Mouse (Mus musculus) intestine, embryonic 15.5 days (tissue): ENCODE data around the gene Pnpo. TPM values are rescaled to one million over a fixed set of nuclear protein-coding genes. Genes with fewer than 3 reads are reported as not detected.

Source experiments
- ATAC-seq: fragments of 200-750 bp; cut with Nextera tagmentation; 2 replicates; pipeline ENCODE4 v1.8.0; 2017; ENCODE audit warnings: moderate TSS enrichment, moderate library complexity
- H3K27ac ChIP-seq: fragments of 300-500 bp; sonication (generic); 2 replicates; pipeline ENCODE4 v1.5.1; 2015; ENCODE audit warnings: mild to moderate bottlenecking, inconsistent platforms
- H3K27me3 ChIP-seq: fragments of 300-500 bp; sonication (generic); replicated peaks from 2 replicates; pipeline ENCODE4 v1.6.1; 2015; ENCODE audit warnings: inconsistent platforms
- H3K36me3 ChIP-seq: fragments of 300-500 bp; sonication (generic); 2 replicates; pipeline ENCODE4 v1.6.1; 2015; ENCODE audit warnings: inconsistent platforms
- H3K4me1 ChIP-seq: fragments of 300-500 bp; sonication (generic); replicated peaks from 2 replicates; pipeline ENCODE4 v1.6.1; 2015; ENCODE audit warnings: inconsistent platforms
- H3K4me2 ChIP-seq: fragments of 300-500 bp; sonication (generic); replicated peaks from 2 replicates; pipeline ENCODE4 v1.6.1; 2015; ENCODE audit warnings: mild to moderate bottlenecking, inconsistent platforms
- H3K4me3 ChIP-seq: fragments of 300-500 bp; sonication (generic); replicated peaks from 2 replicates; pipeline ENCODE4 v1.5.1; 2015; ENCODE audit warnings: inconsistent platforms
- H3K9ac ChIP-seq: fragments of 300-500 bp; sonication (generic); 2 replicates; pipeline ENCODE4 v1.6.1; 2015; ENCODE audit warnings: inconsistent platforms
- H3K9me3 ChIP-seq: fragments of 300-500 bp; sonication (generic); 2 replicates; pipeline ENCODE4 v1.6.1; 2016; ENCODE audit warnings: inconsistent platforms
- WGBS: fragments of 180-500 bp; shearing (Covaris S2); methylation state at CpG from one replicate; pipeline ENCODE4 v1.1.7; 2015; 5-methylcytosine and 5-hydroxymethylcytosine counted together
- polyA plus RNA-seq: library from polyadenylated mRNA; unstranded; fragments of >200 nt; fragmentation: Nextera tagmentation; extraction: Ambion mirVana; gene quantifications from 2 replicates; pipeline ENCODE4 v1.2.1, GENCODE M21; 2015

Pnpo gene
- polyA plus RNA-seq, 1 experiment from 2014 or later = 81.9 TPM

- Histone ChIP-seq H3K27ac (no peak overlapping the region), H3K9me3 (no peaks in the 10 kb centered on the region), H3K4me2 (no peak overlapping the region), H3K27me3 (no peaks in the 10 kb centered on the region), H3K4me1 (peaks cover 12% of the 10 kb centered on the region), H3K36me3 (peaks cover 8% of the 10 kb centered on the region; the same call in 1 of the 2 replicates), H3K4me3 (no peak overlapping the region), H3K9ac (no peak overlapping the region)
- WGBS = 84% methylated on average over 11 of the region's 11 CpGs
- no peak for ATAC-seq
Measured at GRCm38 (mm10) chr11:96912682-96913081, 31.1 kb downstream of the Pnpo start.

GRCm38 (mm10) chr11:96910003-96910402 lies 33.8 kb downstream of the Pnpo start:
- WGBS = 26% methylated on average over 7 of the region's 7 CpGs

GRCm38 (mm10) chr11:96908594-96908993 lies 35.2 kb downstream of the Pnpo start:
- Histone ChIP-seq H3K9me3 (no peaks in the 10 kb centered on the region), H3K27me3 (no peaks in the 10 kb centered on the region), H3K36me3 (peaks cover 11% of the 10 kb centered on the region; the same call in 1 of the 2 replicates), H3K27ac (no peak overlapping the region), H3K9ac (no peak overlapping the region), H3K4me3 (no peak overlapping the region), H3K4me2 (no peak overlapping the region), H3K4me1 (peaks cover 7% of the 10 kb centered on the region; the same call in 1 of the 2 replicates)
- 88% methylated on average over 12 of the region's 12 CpGs for WGBS
- no peak for ATAC-seq

More at GRCm38 (mm10) chr11:96910003-96910402, 33.8 kb downstream of the Pnpo start:
- ATAC-seq = peak; percentile 65
- Histone ChIP-seq H3K4me1 (0 out of 2 replicates have a peak, but pooled peaks cover 6% of the 10 kb centered on the region), H3K4me2 (no peak overlapping the region), H3K36me3 (peaks cover 11% of the 10 kb centered on the region; the same call in 1 of the 2 replicates), H3K9me3 (no peaks in the 10 kb centered on the region), H3K27ac (no peak overlapping the region), H3K27me3 (no peaks in the 10 kb centered on the region), H3K9ac (no peak overlapping the region), H3K4me3 (no peak overlapping the region)

- no peak overlapping the region for H3K4me2 ChIP-seq
- H3K27ac ChIP-seq = no peak overlapping the region
- WGBS = 34% methylated on average over 15 of the region's 15 CpGs
Measured at GRCm38 (mm10) chr11:96906431-96907161, 37.2 kb downstream of the Pnpo start.

GRCm38 (mm10) chr11:96902639-96903635 lies 40.8 kb downstream of the Pnpo start:
- peaks cover 15% of the 10 kb centered on the region; the same call in 1 of the 2 replicates for H3K4me1 ChIP-seq
- no peaks in the 10 kb centered on the region for H3K9me3 ChIP-seq
- H3K4me2 ChIP-seq = no peak overlapping the region
- H3K9ac ChIP-seq = 0 out of 2 replicates have a peak overlapping the region, but pooled peaks have one; percentile 8
- H3K27ac ChIP-seq = no peak overlapping the region
- ATAC-seq = no peak
- 0 out of 2 replicates have a peak, but pooled peaks cover 3% of the 10 kb centered on the region for H3K36me3 ChIP-seq
- H3K27me3 ChIP-seq = peaks cover 3% of the 10 kb centered on the region; the same call in 1 of the 2 replicates
- 27% methylated on average over 16 of the region's 16 CpGs for WGBS
- no peak overlapping the region for H3K4me3 ChIP-seq

More at GRCm38 (mm10) chr11:96906431-96907161, 37.2 kb downstream of the Pnpo start:
- H3K9ac ChIP-seq = no peak overlapping the region
- no peak for ATAC-seq
- H3K36me3 ChIP-seq = peaks cover 10% of the 10 kb centered on the region; the same call in 1 of the 2 replicates
- H3K27me3 ChIP-seq = peaks cover 3% of the 10 kb centered on the region; the same call in 1 of the 2 replicates
- H3K4me3 ChIP-seq = no peak overlapping the region
- no peaks in the 10 kb centered on the region for H3K9me3 ChIP-seq
- H3K4me1 ChIP-seq = peaks cover 16% of the 10 kb centered on the region; the same call in 1 of the 2 replicates

GRCm38 (mm10) chr11:96901332-96901731 lies 42.5 kb downstream of the Pnpo start:
- Histone ChIP-seq H3K4me2 (no peak overlapping the region), H3K4me1 (peaks cover 13% of the 10 kb centered on the region; the same call in 1 of the 2 replicates), H3K27ac (no peak overlapping the region), H3K36me3 (no peaks in the 10 kb centered on the region), H3K27me3 (peaks cover 3% of the 10 kb centered on the region; the same call in 1 of the 2 replicates), H3K4me3 (no peak overlapping the region), H3K9ac (no peak overlapping the region), H3K9me3 (no peaks in the 10 kb centered on the region)
- no peak for ATAC-seq
- WGBS = 54% methylated on average over 9 of the region's 9 CpGs

- no peak overlapping the region for H3K4me2 ChIP-seq
- H3K4me3 ChIP-seq = no peak overlapping the region
- H3K36me3 ChIP-seq = no peaks in the 10 kb centered on the region
- H3K9me3 ChIP-seq = no peaks in the 10 kb centered on the region
- H3K4me1 ChIP-seq = peaks cover 13% of the 10 kb centered on the region; the same call in 1 of the 2 replicates
- ATAC-seq = no peak
- H3K27me3 ChIP-seq = peaks cover 3% of the 10 kb centered on the region; the same call in 1 of the 2 replicates
- 49% methylated on average over 13 of the region's 13 CpGs for WGBS
- no peak overlapping the region for H3K9ac ChIP-seq
- H3K27ac ChIP-seq = no peak overlapping the region
Measured at GRCm38 (mm10) chr11:96899449-96900306, 44.1 kb downstream of the Pnpo start.

- Histone ChIP-seq H3K9ac (no peak overlapping the region), H3K36me3 (no peaks in the 10 kb centered on the region), H3K27ac (no peak overlapping the region), H3K4me2 (no peak overlapping the region), H3K9me3 (no peaks in the 10 kb centered on the region), H3K4me1 (0 out of 2 replicates have a peak, but pooled peaks cover 3% of the 10 kb centered on the region), H3K4me3 (no peak overlapping the region), H3K27me3 (no peaks in the 10 kb centered on the region)
- WGBS = 73% methylated on average over 4 of the region's 4 CpGs
- no peak for ATAC-seq
Measured at GRCm38 (mm10) chr11:96895886-96896285, 47.9 kb downstream of the Pnpo start.

GRCm38 (mm10) chr11:96893203-96893842 lies 50.5 kb downstream of the Pnpo start:
- H3K9ac ChIP-seq = no peak overlapping the region
- no peaks in the 10 kb centered on the region for H3K36me3 ChIP-seq
- no peaks in the 10 kb centered on the region for H3K4me1 ChIP-seq
- H3K27me3 ChIP-seq = no peaks in the 10 kb centered on the region
- no peaks in the 10 kb centered on the region for H3K9me3 ChIP-seq
- WGBS = 65% methylated on average over 11 of the region's 11 CpGs
- H3K4me3 ChIP-seq = no peak overlapping the region
- ATAC-seq = no peak
- H3K4me2 ChIP-seq = no peak overlapping the region
- no peak overlapping the region for H3K27ac ChIP-seq

- no peaks in the 10 kb centered on the region for H3K4me1 ChIP-seq
- WGBS = 42% methylated on average over 14 of the region's 14 CpGs
- no peak overlapping the region for H3K27ac ChIP-seq
- no peak for ATAC-seq
- no peak overlapping the region for H3K9ac ChIP-seq
- H3K4me3 ChIP-seq = no peak overlapping the region
- H3K27me3 ChIP-seq = no peaks in the 10 kb centered on the region
- H3K9me3 ChIP-seq = no peaks in the 10 kb centered on the region
- H3K36me3 ChIP-seq = no peaks in the 10 kb centered on the region
- no peak overlapping the region for H3K4me2 ChIP-seq
Measured at GRCm38 (mm10) chr11:96891784-96892527, 51.8 kb downstream of the Pnpo start.
